Mouse (Mus musculus) G1E-ER4 (cell line): ENCODE measurements around the gene Svop. TPM values are rescaled to one million over a fixed set of nuclear protein-coding genes. Genes with fewer than 3 reads are reported as not detected.

Experiments used
- GATA1 ChIP-seq: IDR thresholded peaks from one replicate; pipeline ENCODE4 v1.8.0; 2012; ENCODE audit warnings: low read length, inconsistent platforms
- polyA plus RNA-seq: library from polyadenylated mRNA; stranded (reverse); fragments of >175 nt; gene quantifications from 2 replicates; pipeline ENCODE4 v1.2.3, GENCODE M21; 2012

The Svop gene
- polyA plus RNA-seq, 1 experiment: not detected

DNA sequence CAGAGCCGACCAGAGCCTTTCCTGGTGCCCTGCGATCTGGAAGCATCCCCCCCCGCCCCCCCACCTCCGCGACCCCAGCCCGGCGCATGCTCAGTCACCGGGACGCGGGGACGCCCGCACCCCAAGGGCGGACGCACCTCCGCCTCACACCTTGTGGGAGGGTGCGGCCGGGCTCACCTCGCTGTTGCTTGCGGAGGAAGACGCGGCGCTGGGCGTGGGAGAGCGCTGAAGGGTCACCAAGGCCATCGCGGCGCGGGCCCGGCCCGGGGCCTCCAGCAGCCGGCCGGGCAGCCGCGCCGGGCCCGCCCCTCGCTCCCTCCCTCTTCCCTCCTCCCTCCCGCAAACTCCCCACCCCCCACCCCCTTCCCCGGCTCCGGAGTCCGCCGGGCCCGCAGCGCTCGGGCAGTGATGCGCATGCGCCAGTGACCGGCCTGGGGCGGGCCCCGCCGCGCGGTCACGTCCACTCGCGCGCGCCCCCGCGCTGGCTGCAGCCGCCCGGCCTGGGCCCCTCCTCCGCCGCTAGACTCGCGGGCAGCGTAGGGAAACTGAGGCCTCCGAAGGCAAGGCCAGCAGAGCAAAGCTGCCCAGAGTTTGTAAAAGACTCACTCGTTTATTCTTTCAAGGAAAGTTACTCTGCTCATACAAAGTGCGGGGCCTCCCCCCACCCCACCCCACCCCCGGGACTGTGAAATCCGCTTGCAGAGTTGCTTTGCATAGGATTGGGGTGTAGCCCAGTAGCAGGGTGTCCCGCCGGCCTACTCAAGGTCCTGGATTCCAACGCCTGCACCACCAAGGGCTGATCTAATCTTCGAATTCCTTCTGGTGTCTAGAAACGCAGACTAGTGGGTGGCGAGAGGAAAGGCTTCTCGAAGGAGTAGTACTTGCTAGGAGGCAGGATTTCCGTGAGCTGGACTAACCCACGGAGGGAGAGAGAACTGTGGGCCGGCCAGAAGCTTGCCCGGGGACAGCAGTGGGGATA is 97.6 kb downstream of the Svop start, which contains the start of gene Ssh1:
TSS of gene Ssh1 (minus strand) at position 408 of the 979 bp plus-strand sequence.
- TF ChIP-seq GATA1: no peak

DNA sequence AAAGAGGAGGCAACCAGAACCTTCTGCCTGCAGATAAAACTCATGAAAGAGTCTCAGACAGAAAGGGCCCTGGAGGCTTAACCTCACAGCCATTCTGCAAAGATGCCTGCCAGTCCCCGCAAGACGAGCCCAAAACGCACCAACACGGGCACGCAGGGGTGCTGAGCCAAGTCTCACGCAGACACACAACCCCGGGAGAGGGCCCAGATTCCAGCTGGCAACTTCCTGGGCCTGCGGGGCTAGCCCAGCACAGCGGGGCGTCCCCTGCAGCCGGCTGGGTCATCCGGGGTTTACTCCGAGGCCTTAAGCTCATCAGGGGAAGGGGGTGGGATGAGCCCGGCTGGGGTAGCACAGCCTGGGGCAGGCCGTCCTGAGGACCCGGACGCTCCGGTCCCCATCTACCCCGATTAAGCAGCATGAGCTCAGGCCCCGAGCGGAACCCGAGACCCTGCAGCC is 98.3 kb downstream of the Svop start:
- no peak for TF ChIP-seq GATA1

DNA sequence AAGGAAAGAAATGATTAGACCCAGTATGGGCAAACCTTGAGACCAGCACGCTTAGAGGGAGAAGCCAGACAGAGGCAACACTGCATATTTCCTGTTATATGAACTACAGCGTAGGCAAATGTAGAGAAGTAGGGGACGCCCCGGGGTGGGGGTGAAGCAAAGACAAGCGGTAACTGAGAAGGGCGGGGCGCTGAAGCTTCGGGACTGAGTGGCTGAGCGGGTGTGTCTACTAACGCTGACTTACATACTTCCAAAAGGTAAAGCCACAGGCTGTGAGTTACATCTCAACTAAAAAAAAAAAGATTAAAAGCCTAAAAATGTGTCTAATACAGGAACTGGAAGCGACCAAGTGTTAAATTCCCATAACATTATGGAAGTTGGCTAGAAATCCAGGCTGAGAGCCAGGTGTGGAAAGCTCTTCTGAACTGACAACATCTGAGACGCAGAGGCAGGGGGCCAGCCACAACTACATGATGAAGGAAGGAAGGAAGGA is 99.0 kb downstream of the Svop start:
- TF ChIP-seq GATA1: no peak

DNA sequence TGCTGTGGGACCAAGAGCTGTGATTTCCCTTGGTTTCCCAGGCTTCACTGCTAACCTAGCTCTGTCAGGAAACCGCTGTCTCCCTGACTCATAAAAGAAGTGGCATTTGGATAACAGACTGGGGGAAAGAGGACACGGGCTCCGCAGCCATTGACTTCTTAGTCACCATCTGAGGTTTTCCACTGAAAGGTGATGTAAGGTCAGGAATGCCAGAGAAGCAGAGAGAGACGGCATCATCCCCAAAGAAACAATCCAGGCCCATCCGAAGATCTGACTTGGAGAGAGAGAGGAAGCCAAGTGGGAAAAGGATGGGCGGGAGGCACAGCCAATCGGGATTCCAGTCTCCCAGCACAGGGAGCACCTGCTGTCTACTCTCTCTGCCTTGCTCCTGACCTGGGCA is 100.2 kb downstream of the Svop start:
- TF ChIP-seq GATA1: no peak

DNA sequence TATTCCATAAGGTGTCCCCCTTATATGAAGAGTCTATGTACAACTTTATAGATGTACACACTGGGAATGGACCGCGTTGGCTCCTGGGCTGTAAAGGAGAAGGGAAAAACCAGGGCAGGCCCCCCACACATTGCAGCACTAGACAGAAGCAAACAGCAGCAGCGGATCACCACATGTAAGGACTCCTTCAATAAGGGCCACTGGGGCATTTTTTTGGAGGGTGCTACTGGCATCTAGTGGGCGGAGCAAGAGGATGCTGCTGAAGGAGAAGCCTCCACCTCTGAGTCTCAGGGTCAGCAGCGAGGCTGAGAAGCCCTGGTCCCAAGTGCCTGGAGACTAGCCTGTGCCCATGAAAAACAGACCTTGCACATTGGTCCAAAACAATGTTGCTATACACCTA is 100.8 kb downstream of the Svop start:
- no peak for TF ChIP-seq GATA1

DNA sequence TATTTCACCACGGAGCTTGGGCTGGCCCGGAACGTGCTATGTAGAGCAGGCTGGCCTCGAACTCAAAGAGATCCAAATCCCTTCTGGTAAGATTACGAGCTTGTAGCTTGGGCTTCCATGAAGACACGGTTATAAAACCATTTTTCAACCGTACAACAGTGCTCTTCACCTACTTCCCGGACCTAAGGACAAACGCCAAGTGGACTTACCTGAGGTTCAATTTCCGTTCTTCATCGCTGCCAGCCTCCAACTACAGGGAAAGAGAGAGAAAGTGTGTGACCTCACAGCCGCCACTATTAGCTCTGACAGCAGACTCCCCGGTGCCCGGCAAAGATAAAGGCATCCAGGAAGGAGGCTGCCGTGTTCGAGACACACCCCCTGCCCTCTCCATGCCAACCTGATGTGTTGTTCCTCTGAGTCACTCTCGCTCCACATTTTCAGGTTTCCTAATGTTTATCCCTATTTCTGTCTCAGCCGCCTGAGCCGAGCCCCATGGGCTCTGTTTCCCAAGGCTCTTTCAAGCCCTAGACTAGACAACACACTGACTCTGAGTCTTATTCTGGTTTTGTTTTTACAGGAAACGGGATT is 101.8 kb downstream of the Svop start:
- no peak for TF ChIP-seq GATA1

DNA sequence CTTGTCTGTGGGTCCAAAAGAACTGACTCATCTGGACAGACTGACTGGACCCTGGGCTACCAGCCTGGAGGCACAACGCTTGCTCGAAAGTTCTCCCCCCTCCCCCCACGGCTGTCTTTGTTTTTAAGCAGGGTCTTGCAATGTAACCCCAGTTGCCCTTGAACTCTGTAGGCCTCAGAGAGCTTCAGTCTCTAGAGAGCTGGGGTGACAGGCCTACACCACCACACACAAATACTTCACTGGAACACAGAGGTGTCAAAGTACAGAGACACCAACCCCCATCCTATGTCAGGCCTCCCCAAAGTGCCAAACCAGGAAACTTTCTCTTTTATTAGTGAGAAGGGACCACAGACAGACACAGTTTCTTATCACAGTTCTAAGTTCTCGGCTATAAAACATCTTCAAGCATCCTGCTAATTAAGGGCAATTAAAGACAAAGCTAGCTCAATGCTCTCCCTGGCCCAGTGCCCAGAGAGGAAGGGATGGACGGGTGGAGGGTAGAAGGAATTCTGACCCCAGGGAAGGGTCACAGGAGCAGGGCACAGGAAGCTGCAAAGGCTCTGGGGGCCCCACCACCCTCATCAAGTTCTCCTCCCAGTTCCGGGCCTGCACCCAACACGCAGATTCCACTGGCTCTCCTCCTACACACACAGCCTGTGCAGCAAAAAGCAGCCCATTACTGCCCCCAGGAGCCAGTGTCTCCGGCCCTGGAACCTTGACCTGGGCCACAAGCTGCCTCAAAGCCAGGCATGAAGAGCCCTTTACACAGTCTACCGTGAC is 105.0 kb downstream of the Svop start:
- no peak for TF ChIP-seq GATA1

DNA sequence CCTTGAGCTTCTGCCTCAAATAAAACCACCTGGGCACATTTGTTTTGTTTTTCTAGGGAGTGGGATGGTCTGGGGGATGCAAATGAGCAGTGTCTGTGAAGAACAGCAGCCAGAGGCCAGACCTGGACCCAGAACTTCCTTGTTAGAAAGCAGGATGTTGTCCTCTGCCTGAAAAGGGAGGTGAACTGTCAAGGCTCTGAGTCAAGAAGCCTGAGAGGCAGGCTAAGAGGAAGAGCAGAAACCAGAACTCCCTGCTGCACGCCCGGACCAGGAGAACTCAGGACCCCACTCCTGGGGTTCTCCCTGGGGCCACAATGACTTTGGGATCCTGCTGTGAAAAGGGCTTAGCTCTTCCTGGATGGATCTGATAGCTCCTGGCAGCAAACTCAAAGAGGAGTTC is 105.6 kb downstream of the Svop start:
- no peak for TF ChIP-seq GATA1

DNA sequence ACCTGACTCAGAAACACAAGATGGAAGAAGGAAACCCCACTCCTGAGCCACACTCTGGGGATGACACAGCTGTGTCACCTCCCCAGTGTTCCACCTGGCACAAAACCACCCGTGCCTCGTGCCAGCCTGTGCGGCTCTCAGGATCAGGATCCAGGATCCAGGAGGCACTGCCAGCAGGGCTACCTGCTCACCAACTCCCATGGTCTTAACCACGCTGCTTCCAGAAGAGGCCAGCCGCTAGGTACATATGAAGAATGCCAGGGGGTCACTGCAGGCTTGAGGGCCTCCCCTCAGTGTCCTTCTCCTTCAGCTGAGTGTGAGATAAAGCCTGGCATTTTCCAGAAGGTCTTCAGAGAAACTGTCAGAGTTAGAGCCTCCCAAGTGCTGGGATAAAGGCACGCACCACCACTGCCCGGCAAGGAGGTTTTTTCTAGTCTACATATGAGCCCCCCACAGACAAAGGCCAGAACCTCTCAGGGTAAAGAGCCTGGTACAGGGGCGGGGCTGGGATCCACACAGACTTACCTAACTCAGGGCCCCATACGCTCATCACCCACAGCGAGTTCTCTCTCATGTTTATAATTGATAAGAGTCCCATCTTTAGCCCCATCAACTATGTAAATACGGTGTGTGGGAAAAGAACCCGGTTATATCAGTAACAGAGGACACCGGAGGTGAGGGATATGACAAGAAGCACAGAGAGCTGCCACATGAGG is 107.2 kb downstream of the Svop start:
- TF ChIP-seq GATA1: peak; percentile 20

DNA sequence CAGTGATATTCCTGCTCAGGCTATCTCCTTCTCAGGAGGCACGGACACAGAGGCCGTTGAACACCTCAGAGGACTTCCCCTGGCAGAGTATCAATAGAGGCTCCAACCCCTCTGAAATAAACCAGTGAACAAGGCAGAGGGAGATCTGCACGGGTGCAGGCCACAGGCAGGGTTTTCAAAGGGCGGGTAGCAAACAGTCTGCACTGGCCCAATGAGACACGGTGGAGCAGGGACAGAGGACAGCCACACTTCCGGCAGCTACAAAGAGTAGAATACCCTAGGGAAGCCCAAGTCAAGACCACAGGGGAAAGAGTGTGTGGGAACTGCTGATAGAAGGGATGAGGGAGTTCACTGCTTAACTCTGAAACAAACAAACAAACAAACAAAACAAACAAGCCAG is 107.8 kb downstream of the Svop start:
- TF ChIP-seq GATA1: no peak

DNA sequence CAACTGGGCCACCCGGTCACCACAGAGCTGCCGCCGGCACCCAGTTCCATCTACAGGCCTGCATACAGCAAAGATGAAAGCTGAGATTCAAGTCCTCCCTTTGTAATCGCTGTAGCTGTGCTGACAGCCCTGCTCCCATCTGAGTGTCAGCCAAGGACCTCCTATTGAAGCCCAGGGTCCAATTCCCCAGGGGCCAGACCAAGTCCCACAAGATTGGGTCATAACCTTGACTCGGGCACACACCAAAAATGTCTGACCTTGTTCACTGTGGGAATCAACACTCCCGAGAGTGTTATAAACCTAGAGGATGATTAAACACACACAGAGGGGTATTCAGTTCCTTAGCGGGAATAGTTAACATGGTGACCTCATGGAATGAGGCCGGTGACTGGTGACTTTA is 109.5 kb downstream of the Svop start:
- no peak for TF ChIP-seq GATA1

DNA sequence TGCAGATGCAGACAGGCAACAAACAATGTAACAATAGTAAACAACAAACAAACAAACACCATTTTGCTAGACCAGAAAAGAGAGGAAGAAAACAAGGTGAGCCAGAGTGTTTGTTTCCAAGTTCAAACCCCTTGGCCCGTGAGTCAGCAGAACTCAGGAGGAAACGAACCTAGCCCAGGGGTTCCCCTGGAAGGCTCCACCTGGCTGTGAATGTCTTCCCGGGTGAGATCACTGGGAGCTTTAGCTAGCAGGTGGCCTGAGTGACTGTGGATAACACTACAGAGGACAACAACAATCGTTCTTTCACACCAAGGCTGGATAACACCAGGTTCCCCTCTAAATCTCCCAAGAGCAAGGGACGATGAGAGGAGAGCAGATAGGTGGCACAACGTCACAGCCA is 110.2 kb downstream of the Svop start:
- no peak for TF ChIP-seq GATA1

DNA sequence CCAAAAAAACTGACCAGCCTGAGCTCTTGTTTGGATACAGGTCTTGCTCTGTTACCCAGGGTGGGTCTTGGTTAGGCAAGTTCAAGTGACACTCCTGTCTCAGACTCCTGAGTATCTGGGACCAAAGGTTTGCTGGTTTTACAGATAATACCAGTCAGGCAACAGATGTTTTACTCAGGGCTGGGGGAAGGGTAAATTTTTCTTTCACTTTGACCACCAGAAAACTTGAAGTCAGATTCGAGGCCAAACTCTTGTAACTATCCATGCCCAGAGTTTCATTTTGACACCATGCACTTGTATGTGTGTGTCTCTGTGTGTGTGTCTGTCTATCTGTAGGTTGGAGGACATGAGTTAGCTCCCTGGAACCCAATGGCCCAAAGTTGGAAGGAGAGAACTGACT is 110.9 kb downstream of the Svop start:
- no peak for TF ChIP-seq GATA1

DNA sequence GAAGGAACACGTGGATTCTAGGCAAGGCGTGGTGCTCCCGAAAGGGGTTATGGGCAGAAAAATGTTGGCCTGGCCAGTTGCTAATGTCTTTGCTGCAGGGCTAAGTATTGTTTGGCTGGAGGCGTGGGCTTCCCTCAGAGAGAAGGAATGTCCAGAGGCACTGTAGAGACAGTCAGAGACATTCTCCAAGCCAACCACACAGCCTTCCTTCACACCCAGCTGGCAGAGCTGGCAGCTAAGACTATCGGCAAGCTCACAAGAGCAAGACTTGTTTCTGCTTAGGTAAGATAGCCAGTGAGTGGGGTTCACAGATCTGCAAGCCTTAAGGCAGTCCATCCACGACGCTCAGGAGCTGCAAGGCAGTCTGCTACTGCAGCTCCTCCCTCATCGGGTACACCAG is 114.1 kb downstream of the Svop start:
- TF ChIP-seq GATA1: no peak

Other genes with a start within 250 kb of the Svop start
- 72.9 and 83.3 TPM in 2 replicates for gene Coro1c, start 182.8 kb downstream of the Svop start, polyA plus RNA-seq
- gene Ssh1, start 97.7 kb downstream of the Svop start, polyA plus RNA-seq: 13.1 and 16.5 TPM in 2 replicates
- not detected in 2 replicates for gene Dao, start 87.9 kb downstream of the Svop start, polyA plus RNA-seq
- 8.4 and 9.8 TPM in 2 replicates for gene Usp30, start 26.1 kb downstream of the Svop start, polyA plus RNA-seq
- gene Alkbh2, start 36.6 kb upstream of the Svop start, polyA plus RNA-seq: 19.0 and 23.3 TPM in 2 replicates
- 55.3 and 73.3 TPM in 2 replicates for gene Ung, start 38.8 kb upstream of the Svop start, polyA plus RNA-seq
- 0.28 TPM in 2 replicates for gene Acacb, start 55.0 kb upstream of the Svop start, polyA plus RNA-seq
- not detected in 2 replicates for gene Foxn4, start 182.2 kb upstream of the Svop start, polyA plus RNA-seq
- not detected in 2 replicates for gene Myo1h, start 197.6 kb upstream of the Svop start, polyA plus RNA-seq